Mouse (Mus musculus) olfactory bulb, adult 2 months (tissue): ENCODE data around the gene Btnl9. TPM values are rescaled to one million over a fixed set of nuclear protein-coding genes. Genes with fewer than 3 reads are reported as not detected.

Experiments
- H3K27ac ChIP-seq: fragments of 200-500 bp; 2 replicates; pipeline ENCODE4 v1.5.1; 2012; ENCODE audit warnings: low read depth, low read length; ENCODE audit not compliant: insufficient read depth
- H3K4me1 ChIP-seq: fragments of 200-500 bp; 2 replicates; pipeline ENCODE4 v1.6.1; 2012; ENCODE audit warnings: low read length; ENCODE audit not compliant: control insufficient read depth, insufficient read depth
- H3K4me3 ChIP-seq: fragments of 200-500 bp; 2 replicates; pipeline ENCODE4 v1.5.1; 2012; ENCODE audit warnings: mild to moderate bottlenecking, low read depth, low read length, moderate library complexity; ENCODE audit not compliant: insufficient read depth
- CTCF ChIP-seq: fragments of 200-500 bp; IDR thresholded peaks from 2 replicates; pipeline ENCODE4 v1.5.1; 2012; ENCODE audit warnings: low read depth, mild to moderate bottlenecking, low read length, moderate library complexity; ENCODE audit not compliant: insufficient read depth
- POLR2A ChIP-seq: fragments of 200-500 bp; IDR thresholded peaks from 2 replicates; pipeline ENCODE4 v1.6.1; 2012; ENCODE audit warnings: mild to moderate bottlenecking, low read depth, low read length, moderate library complexity; ENCODE audit not compliant: insufficient read depth
- WGBS: fragments of 180-500 bp; shearing (Covaris S2); methylation state at CpG from one replicate; pipeline ENCODE4 v1.1.7; 2018; 5-methylcytosine and 5-hydroxymethylcytosine counted together
- polyA plus RNA-seq: library from polyadenylated mRNA; stranded (reverse); fragments of >200 nt; gene quantifications from 2 replicates; pipeline ENCODE4 v1.2.4, GENCODE M21; 2012; ENCODE audit warnings: low replicate concordance; ENCODE audit not compliant: missing spikeins, insufficient read depth, insufficient read length

Btnl9 gene
- polyA plus RNA-seq = not detected in 2 replicates

GRCm38 (mm10) chr11:49186955-49187488, at the start of gene Btnl9:
Gene Btnl9 (minus strand): TSS chr11:49187159.
- no peak for TF ChIP-seq CTCF
- no peak for TF ChIP-seq POLR2A
- WGBS = 74% methylated on average over 8 of the region's 8 CpGs
- no peak within 1 kb of the TSS for H3K27ac ChIP-seq
- H3K4me3 ChIP-seq = no peak within 1 kb of the TSS
- no peaks in the 10 kb centered on the region for H3K4me1 ChIP-seq

- no peak overlapping the region for H3K4me3 ChIP-seq
- H3K27ac ChIP-seq = no peak overlapping the region
- 51% methylated on average over 3 of the region's 3 CpGs for WGBS
- H3K4me1 ChIP-seq = no peaks in the 10 kb centered on the region
- no peak for TF ChIP-seq CTCF
- no peak for TF ChIP-seq POLR2A
Measured at GRCm38 (mm10) chr11:49235459-49236207, 48.7 kb upstream of the Btnl9 start.

- no peak for TF ChIP-seq POLR2A
- TF ChIP-seq CTCF = no peak
- WGBS = 53% methylated on average over 3 of the region's 3 CpGs
- no peak overlapping the region for H3K27ac ChIP-seq
- no peaks in the 10 kb centered on the region for H3K4me1 ChIP-seq
- no peak overlapping the region for H3K4me3 ChIP-seq
Measured at GRCm38 (mm10) chr11:49232781-49233180, 45.8 kb upstream of the Btnl9 start.

GRCm38 (mm10) chr11:49224455-49224854, 37.5 kb upstream of the Btnl9 start:
- Histone ChIP-seq H3K4me1 (no peaks in the 10 kb centered on the region), H3K27ac (no peak overlapping the region), H3K4me3 (no peak overlapping the region)
- WGBS = 78% methylated on average over 1 of the region's 1 CpGs
- TF ChIP-seq CTCF (no peak), POLR2A (no peak)

DNA sequence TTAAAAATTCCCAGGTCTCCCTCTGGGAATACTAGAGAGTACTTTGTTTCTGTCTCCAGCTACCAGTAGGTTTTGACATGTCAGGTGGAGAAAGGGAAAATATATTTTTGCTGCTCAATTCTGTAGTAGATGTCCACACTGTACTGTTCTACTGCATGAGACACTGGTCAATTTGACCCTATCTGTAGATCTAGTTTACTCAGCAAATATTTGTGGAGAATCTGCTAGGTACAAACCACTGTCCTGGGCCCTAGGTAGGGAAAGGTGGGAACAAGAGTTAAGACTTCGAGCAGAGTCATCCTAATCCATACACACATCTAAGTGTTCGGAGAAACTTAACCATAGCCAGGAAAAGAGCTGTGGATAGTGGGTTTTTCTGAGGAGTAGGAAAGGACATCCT, 32.3 kb upstream of the Btnl9 start:
- TF ChIP-seq CTCF (no peak), POLR2A (no peak)
- 100% methylated on average over 2 of the region's 2 CpGs for WGBS

GRCm38 (mm10) chr11:49213505-49213904, 26.5 kb upstream of the Btnl9 start:
- Histone ChIP-seq H3K27ac (no peak overlapping the region), H3K4me3 (no peak overlapping the region), H3K4me1 (no peaks in the 10 kb centered on the region)
- WGBS = 98% methylated on average over 1 of the region's 1 CpGs
- TF ChIP-seq CTCF = no peak
- no peak for TF ChIP-seq POLR2A

More for the DNA sequence above, 32.3 kb upstream of the Btnl9 start:
- Histone ChIP-seq H3K4me1 (no peaks in the 10 kb centered on the region), H3K4me3 (no peak overlapping the region), H3K27ac (no peak overlapping the region)

- no peak overlapping the region for H3K27ac ChIP-seq
Measured at GRCm38 (mm10) chr11:49212577-49212976, 25.6 kb upstream of the Btnl9 start.

DNA sequence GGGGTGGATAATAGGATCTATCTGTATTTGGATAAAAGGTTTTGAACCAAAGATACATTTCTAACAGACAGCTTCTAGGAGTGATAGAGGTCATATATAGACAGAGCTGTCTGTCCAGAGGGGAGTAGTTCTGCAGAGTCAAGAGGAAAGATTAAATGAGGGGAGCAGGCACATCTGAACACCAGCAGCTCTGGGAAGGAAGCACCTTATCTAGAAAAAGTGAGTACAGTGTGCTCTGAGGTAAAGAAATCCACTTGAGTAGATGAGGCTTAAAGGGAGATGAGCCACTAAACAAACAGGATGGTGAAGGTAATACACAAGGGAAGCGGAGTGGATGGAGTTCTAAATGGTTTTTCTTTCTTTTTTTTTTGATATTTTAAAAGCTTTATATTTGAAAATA, 20.5 kb upstream of the Btnl9 start:
- no peak for TF ChIP-seq CTCF
- TF ChIP-seq POLR2A = no peak
- no peak overlapping the region for H3K27ac ChIP-seq
- peaks cover 2% of the 10 kb centered on the region; the same call in 1 of the 2 replicates for H3K4me1 ChIP-seq
- WGBS = 100% methylated on average over 1 of the region's 1 CpGs
- H3K4me3 ChIP-seq = no peak overlapping the region

More at GRCm38 (mm10) chr11:49212577-49212976, 25.6 kb upstream of the Btnl9 start:
- no peak overlapping the region for H3K4me3 ChIP-seq
- TF ChIP-seq POLR2A = no peak
- no peak for TF ChIP-seq CTCF
- no peaks in the 10 kb centered on the region for H3K4me1 ChIP-seq

GRCm38 (mm10) chr11:49205080-49205590, 18.2 kb upstream of the Btnl9 start:
- TF ChIP-seq CTCF (no peak), POLR2A (no peak)
- no peak overlapping the region for H3K4me3 ChIP-seq
- WGBS = 86% methylated on average over 6 of the region's 6 CpGs

More at GRCm38 (mm10) chr11:49205080-49205590, 18.2 kb upstream of the Btnl9 start:
- Histone ChIP-seq H3K4me1 (peaks cover 3% of the 10 kb centered on the region; the same call in 1 of the 2 replicates), H3K27ac (no peak overlapping the region)
